Mouse (Mus musculus): Measurements from ENCODE around the gene Cdc37l1.

DNA sequence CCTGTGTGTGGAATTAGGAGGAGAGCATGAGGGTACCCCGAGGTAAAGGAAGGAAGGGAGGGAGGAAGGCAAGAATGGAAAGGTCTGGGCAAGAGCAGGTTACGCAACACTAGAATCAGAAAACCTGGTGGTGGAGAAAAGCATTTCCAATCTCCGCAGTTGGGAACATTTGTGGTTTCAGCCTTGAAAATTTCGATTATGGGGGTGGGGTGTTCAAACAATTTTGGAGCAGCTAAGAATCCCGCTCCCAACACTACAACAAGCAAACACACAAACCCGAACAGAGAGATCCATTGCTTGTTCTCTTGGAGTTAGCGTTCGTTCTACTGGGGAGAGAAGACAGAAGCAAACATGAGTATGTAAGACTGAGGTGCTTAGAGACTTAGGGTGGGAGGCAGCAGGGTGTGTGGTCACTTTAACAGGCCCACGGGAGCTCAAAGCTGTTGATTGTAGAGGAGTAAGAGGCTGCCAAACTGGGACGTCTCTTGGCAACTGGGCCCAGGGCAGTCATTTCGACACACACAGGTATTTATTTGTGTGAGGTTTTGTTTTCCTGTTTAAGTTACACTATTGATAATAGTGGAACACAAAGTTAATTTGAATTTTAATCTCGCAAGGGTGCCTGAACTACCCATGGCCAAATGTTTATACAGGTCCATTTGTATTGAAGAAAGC, 59.4 kb downstream of the Cdc37l1 start:
- no peak for TF ChIP-seq CTCF (IDR thresholded peaks at IDR 0.05; ENCODE audit: borderline replicate concordance, insufficient read depth, low read length)
- TF ChIP-seq POLR2A (IDR thresholded peaks at IDR 0.05; ENCODE audit: low read depth, low read length) = no peak

Measured in embryonic fibroblast, embryonic 13.5 days (primary cell).